Comparison of ENCODE assay signal across 7 mouse cellular contexts in the genomic region with DNA sequence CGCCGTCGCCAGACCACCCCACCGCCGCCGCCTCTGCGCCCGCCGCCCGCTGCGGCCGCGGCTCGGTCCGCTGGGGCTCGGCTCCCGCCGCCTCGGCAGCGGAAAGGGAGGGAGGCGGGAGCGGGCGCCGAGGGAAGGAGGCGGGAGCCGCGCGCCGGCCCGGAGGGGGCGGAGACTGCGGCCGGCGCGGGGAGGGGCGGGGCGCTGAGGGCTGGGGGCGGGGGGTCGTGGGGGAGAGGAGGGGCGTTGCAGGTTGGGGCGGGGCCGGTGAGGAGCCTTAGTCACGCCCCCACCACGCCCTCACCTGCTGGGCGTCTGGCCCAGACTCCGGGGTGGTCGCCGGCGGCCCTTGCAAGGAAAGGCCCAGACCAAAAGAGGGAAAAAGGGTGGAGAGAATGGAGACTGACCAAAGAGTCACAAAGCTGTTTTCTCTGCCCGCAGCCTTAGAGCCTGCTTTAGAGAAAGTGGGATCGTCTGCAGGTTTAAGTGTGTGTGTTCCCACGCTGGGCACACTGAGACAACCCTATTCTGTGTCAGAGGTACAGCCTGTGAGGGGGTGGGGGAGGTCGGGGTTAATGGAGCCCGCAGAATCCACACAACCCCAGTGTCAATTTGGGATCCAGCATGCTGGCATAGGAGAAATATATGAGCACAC. TPM values are rescaled to one million over a fixed set of nuclear protein-coding genes. Genes with fewer than 3 reads are reported as not detected.
A peak's percentile ranks its signal among the peaks of the same experiment; 100 is the strongest.
DNase-seq lines count a peak whose midpoint lies in the region; ATAC-seq and TF ChIP-seq lines count a peak whose summit lies in the region.

A gene (minus strand): TSS at position 105 of the 655 bp plus-strand sequence.

- H3K27ac ChIP-seq in ES-E14 (ENCODE audit: insufficient read depth, low read depth, low read length, poor library complexity, severe bottlenecking), result no peak within 1 kb of the TSS
- peak within 1 kb of the TSS; percentile 76 for H3K27ac ChIP-seq in embryonic facial prominence, embryonic 14.5 days (replicated peaks; ENCODE audit: low read depth, low read length)
- peak within 1 kb of the TSS; percentile 76 for H3K27ac ChIP-seq in lung, embryonic 16.5 days (ENCODE audit: low read length)

- peaks cover 0 to 6% of the 10 kb centered on the region in 2 experiments; a peak in 2 of 4 replicates for H3K4me1 ChIP-seq in ES-E14 (ENCODE audit: control insufficient read depth in 2 of 2, insufficient read depth in 2 of 2, low read length in 2 of 2, poor library complexity in 1 of 2)
- H3K4me1 ChIP-seq in embryonic facial prominence, embryonic 14.5 days (ENCODE audit: control insufficient read depth, insufficient read depth, low read length), result peaks cover 14% of the 10 kb centered on the region
- H3K4me1 ChIP-seq in lung, embryonic 16.5 days (replicated peaks; ENCODE audit: control insufficient read depth, insufficient read depth, low read length), result peaks cover 11% of the 10 kb centered on the region

- WGBS in embryonic facial prominence, embryonic 14.5 days, result 5% methylated on average over 13 of the region's 54 CpGs
- WGBS in lung, embryonic 16.5 days, result 2% methylated on average over 24 of the region's 54 CpGs

- H3K27me3 ChIP-seq in embryonic facial prominence, embryonic 14.5 days (replicated peaks; ENCODE audit: control insufficient read depth, insufficient read depth, low read length), result no peaks in the 10 kb centered on the region
- no peaks in the 10 kb centered on the region for H3K27me3 ChIP-seq in lung, embryonic 16.5 days (ENCODE audit: control insufficient read depth, insufficient read depth, low read depth, low read length)

- H3K4me3 ChIP-seq in ES-E14 (ENCODE audit: insufficient read depth in 1 of 2, low read depth in 1 of 2, low read length in 2 of 2, poor library complexity in 1 of 2, severe bottlenecking in 1 of 2), result peak within 1 kb of the TSS; percentile 95 to 96
- H3K4me3 ChIP-seq in embryonic facial prominence, embryonic 14.5 days (ENCODE audit: low read depth, low read length), result peak within 1 kb of the TSS; percentile 85
- H3K4me3 ChIP-seq in lung, embryonic 16.5 days (ENCODE audit: low read length), result peak within 1 kb of the TSS; percentile 85

- peak within 1 kb of the TSS; percentile 94 for H3K4me2 ChIP-seq in embryonic facial prominence, embryonic 14.5 days (ENCODE audit: low read depth, low read length)
- peak within 1 kb of the TSS; percentile 96 for H3K4me2 ChIP-seq in lung, embryonic 16.5 days (ENCODE audit: low read depth, low read length)

- in situ Hi-C loops in ES-E14 (cut with MboI; ENCODE audit: low sequenced_read_pairs in 2 of 2, unreplicated experiment in 2 of 2), result no loop called here

- no peaks in the 10 kb centered on the region for H3K9me3 ChIP-seq in ES-E14 (ENCODE audit: control insufficient read depth, insufficient read depth, low read depth, low read length)
- H3K9me3 ChIP-seq in embryonic facial prominence, embryonic 14.5 days (ENCODE audit: control insufficient read depth, low read length), result peaks cover 7% of the 10 kb centered on the region; the same call in 1 of the 2 replicates
- H3K9me3 ChIP-seq in lung, embryonic 16.5 days (ENCODE audit: control insufficient read depth, low read length), result 0 out of 2 replicates have a peak, but pooled peaks cover 4% of the 10 kb centered on the region

- no peak for DNase-seq in ES-E14 (ENCODE audit: low read depth, low spot score)
- no peak for DNase-seq in adrenal gland, adult 8-10 months
- peak; percentile 68 for DNase-seq in embryonic facial prominence, embryonic 14.5 days (ENCODE audit: low spot score)
- DNase-seq in heart, postnatal 10 days, result peak; percentile 63 to 65
- DNase-seq in kidney, postnatal 36 days, result peak; percentile 65 to 89
- DNase-seq in retina, embryonic 14.5 days (ENCODE audit: low spot score), result peak; percentile 77

- ATAC-seq in embryonic facial prominence, embryonic 14.5 days (ENCODE audit: low read depth), result peak; percentile 82
- peak; percentile 87 for ATAC-seq in lung, embryonic 16.5 days (ENCODE audit: low read depth)

- intact Hi-C loops in heart, postnatal 10 days (cut with DNase I), result loop anchor here (2.0 kb wide), 1 partner anchor 51 kb away; no protein-coding TSS in a partner anchor

- H3K9ac ChIP-seq in ES-E14 (ENCODE audit: insufficient read depth, low read depth, low read length, poor library complexity, severe bottlenecking), result peak within 1 kb of the TSS; percentile 89
- peak within 1 kb of the TSS; percentile 94 for H3K9ac ChIP-seq in embryonic facial prominence, embryonic 14.5 days (ENCODE audit: low read depth, low read length)
- H3K9ac ChIP-seq in lung, embryonic 16.5 days (ENCODE audit: low read length), result peak within 1 kb of the TSS; percentile 95

- H3K36me3 ChIP-seq in ES-E14 (ENCODE audit: control insufficient read depth, insufficient read depth, low read length, poor library complexity, severe bottlenecking), result 0 out of 2 replicates have a peak, but pooled peaks cover 3% of the 10 kb centered on the region
- no peaks in the 10 kb centered on the region for H3K36me3 ChIP-seq in embryonic facial prominence, embryonic 14.5 days (ENCODE audit: control insufficient read depth, insufficient read depth, low read length)
- H3K36me3 ChIP-seq in lung, embryonic 16.5 days (ENCODE audit: control insufficient read depth, insufficient read depth, low read length), result no peaks in the 10 kb centered on the region

TF ChIP-seq in ES-E14, 5 proteins besides CTCF, POLR2A, EP300 and RAD21:
- TF ChIP-seq CHD2 (IDR thresholded peaks at IDR 0.05; ENCODE audit: low read depth, low read length) (no peak), ZC3H11A (IDR thresholded peaks at IDR 0.05; ENCODE audit: borderline replicate concordance, low read depth, low read length) (no peak), MAFK (IDR thresholded peaks at IDR 0.05; ENCODE audit: insufficient read depth, low read depth, low read length) (no peak), ZNF384 (IDR thresholded peaks at IDR 0.05; ENCODE audit: low read depth, low read length) (no peak), HCFC1 (IDR thresholded peaks at IDR 0.05; ENCODE audit: borderline replicate concordance, insufficient read depth, low read length) (no peak)

RNA-seq across cellular contexts. Expression of the gene that starts here (rescaled TPM):
- 20.5 and 21.3 TPM in 2 replicates for total RNA-seq in ES-E14 (2012; rRNA removed)
- total RNA-seq in adrenal gland, adult 8-10 months (2022), result 10 to 100 TPM; 41.3 to 57.6 (median 54.9) TPM
- 4.1 and 4.3 TPM in 2 replicates for polyA plus RNA-seq in embryonic facial prominence, embryonic 14.5 days (2014; fragmentation: Nextera tagmentation; extraction: Ambion mirVana)
- 10 to 100 TPM; 16.4 to 16.8 TPM for total RNA-seq in heart, postnatal 10 days (2021)
- polyA plus RNA-seq in lung, embryonic 16.5 days (2015; fragmentation: Nextera tagmentation; extraction: Ambion mirVana), result 2.5 and 2.6 TPM in 2 replicates

Comparison
In these comparisons a context has a peak if more than half of its experiments do, and no peak if none do; other contexts are left out.
1. DNase-seq: peak in embryonic facial prominence, embryonic 14.5 days (single experiment), heart, postnatal 10 days (2 of 2), kidney, postnatal 36 days (2 of 2) and retina, embryonic 14.5 days (single experiment); none in ES-E14 (single experiment) and adrenal gland, adult 8-10 months (single experiment).
2. Peak in every context shown above with its lines, with median percentiles within 50 percentile points of each other: H3K4me3 ChIP-seq and H3K9ac ChIP-seq.